Mouse (Mus musculus): Measurements from ENCODE around the gene Serpini1. TPM values are rescaled to one million over a fixed set of nuclear protein-coding genes. Genes with fewer than 3 reads are reported as not detected.
"Not testable (repeated sequence)": the region's sequence is repeated elsewhere in the genome, so short reads cannot be mapped to it uniquely, and the experiment has no call there.

Gene Serpini1
- polyA plus RNA-seq, 2 experiments from 2014 or later = 18.1 to 22.8 TPM

GRCm38 (mm10) chr3:75639546-75639945, 82.2 kb downstream of the Serpini1 start:
- ATAC-seq = no peak

DNA sequence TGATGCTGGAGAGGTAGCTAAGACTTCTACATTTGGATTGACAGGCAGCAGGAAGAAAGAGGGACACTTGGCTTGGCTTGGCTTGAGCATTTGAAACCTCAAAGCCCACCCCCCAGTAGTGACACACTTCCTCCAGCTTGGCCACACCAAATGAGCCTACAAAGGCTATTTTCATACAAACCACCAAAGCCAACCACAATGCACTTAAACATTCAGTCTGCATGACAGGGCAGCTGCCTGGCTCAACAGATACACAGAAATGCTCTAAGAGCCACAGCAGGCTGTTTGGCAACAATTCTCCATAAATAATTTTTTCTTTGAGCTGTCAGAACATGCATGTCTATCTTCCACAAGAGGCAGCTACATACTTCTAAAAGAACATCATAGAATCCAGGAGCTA, 90.2 kb downstream of the Serpini1 start:
- no peak for ATAC-seq

- no peak for ATAC-seq
Observed at GRCm38 (mm10) chr3:75648226-75648625, 90.9 kb downstream of the Serpini1 start.

DNA sequence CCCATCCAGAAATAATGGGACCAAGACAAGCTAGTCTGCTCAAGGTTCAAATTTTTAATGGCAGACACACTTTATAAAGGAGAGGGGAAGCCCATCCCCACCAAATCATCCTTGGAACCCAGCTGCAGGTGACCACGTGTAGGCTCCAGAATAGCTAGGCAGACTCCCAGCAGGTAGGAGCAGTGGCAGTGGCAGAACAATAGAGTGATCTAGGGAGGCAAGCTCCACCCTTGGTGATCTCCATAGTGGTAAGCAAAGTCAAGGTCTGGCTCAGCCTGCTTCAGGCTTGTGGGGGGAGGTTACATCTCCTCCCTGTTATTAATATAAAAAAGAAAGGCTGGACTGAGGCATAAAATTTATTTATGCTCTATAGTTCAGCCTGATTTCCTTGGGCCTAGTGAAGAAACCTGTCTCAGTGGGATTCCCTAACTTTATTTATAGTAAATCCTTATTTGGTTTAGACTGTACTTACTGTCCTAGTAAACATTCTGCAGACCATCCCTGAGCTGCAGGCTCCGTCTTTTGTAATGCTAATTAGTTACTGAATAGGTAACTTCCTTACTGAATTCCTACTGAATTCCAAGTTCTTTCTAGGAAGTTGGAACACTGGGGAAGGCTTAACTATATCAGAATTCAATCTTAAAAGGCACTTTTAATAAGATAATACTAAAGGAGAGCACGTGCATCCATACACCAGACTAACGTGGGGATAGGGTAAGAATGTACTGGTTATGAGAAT, 93.2 kb downstream of the Serpini1 start:
- not testable (repeated sequence) for ATAC-seq

GRCm38 (mm10) chr3:75651603-75652115, 94.3 kb downstream of the Serpini1 start:
- ATAC-seq = no peak

GRCm38 (mm10) chr3:75653901-75654300, 96.6 kb downstream of the Serpini1 start:
- ATAC-seq = not testable (repeated sequence)

DNA sequence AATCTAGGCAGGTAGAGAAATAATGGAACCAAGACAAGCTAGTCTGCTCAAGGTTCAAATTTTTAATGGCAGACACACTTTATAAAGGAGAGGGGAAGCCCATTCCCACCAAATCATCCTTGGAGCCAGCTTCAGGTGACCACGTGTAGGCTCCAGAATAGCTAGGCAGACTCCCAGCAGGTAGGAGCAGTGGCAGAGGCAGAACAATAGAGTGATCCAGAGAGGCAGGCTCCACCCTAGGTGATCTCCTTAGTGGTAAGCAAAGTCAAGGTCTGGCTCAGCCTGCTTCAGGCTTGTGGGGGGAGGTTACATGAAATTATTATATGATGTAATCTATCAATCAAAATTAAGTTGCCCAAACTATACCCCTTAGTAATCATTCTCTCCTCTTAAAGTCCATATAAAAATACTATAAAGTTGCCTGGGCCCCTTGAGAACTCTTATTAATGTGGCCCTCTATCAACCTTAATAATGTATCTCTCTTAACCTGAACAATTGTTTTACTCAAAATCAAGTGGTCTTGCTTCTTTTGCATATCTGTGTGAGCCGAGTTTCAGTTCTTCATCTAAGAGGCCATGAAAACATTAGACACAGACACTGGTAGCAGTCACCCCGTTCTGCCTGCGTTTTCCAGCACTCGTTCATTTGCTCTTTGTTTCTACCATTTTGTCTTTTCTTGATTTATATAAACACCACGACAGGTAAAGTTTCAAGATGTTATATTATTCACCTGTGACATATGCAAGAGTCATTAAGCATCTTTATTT, 98.4 kb downstream of the Serpini1 start:
- no peak for ATAC-seq

DNA sequence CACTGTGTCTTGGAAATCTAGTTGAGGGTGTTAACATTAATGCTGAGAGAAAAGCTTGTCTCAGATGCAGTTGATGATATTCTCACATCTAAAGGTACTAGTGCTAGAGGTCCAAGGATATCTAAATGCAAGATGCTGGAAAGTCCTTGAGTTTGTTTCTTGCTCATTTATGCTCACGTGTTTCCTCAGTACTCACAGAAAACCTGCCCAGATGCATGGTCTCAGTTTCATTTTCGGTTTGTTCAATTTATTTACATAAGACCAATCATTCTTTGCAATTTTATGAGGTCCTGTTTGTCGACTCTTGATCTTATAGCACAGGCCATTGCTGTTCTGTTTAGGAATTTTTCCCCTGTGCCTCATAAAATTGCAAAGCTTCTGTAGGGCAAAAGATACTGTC, 109.6 kb downstream of the Serpini1 start:
- peak; percentile 90 for ATAC-seq

- no peak for ATAC-seq
Observed at GRCm38 (mm10) chr3:75670425-75670824, 113.1 kb downstream of the Serpini1 start.

GRCm38 (mm10) chr3:75682881-75683280, 125.5 kb downstream of the Serpini1 start:
- ATAC-seq = no peak

DNA sequence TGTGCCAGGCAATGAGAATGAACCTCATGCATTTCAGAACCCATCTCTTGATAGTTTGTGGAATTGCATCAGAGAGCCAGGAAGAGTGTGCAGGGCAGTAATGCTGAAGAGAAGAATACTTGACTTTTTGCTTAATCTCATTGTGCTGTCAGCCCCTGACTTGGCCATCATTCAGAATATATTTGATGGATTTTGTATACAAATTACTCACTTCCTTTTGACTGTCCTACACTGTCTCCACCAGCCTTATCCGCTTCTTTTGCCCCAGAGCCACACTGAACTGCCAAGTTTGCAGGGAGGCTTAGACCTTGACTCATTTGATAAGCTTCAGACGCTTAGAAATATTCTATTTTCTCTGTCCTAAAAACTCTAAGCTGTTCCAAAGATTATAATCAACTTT, 129.4 kb downstream of the Serpini1 start:
- no peak for ATAC-seq

GRCm38 (mm10) chr3:75687187-75687825, 130.0 kb downstream of the Serpini1 start:
- no peak for ATAC-seq

GRCm38 (mm10) chr3:75690321-75690720, 133.0 kb downstream of the Serpini1 start:
- peak; percentile 75 for ATAC-seq

- ATAC-seq = no peak
Observed at GRCm38 (mm10) chr3:75692088-75692487, 134.7 kb downstream of the Serpini1 start.

Other genes starting within 250 kb of the Serpini1 start
- gene Wdr49, start 75.4 kb upstream of the Serpini1 start, polyA plus RNA-seq (2017; shearing (Covaris generic)) = not detected
- 100 to 1,000 TPM; 209 to 283 TPM for gene Pdcd10, start 691 bp upstream of the Serpini1 start, polyA plus RNA-seq (2017; shearing (Covaris generic))
- not detected for gene Gm29133, start 190.7 kb downstream of the Serpini1 start, polyA plus RNA-seq (2017; shearing (Covaris generic))

Data from activated CD4-positive, CD25-positive, alpha-beta regulatory T cell, adult 4 months (primary cell).